Mouse (Mus musculus) liver, embryonic 15.5 days (tissue): ENCODE data around the gene Zc3h18. TPM values are rescaled to one million over a fixed set of nuclear protein-coding genes. Genes with fewer than 3 reads are reported as not detected.

Source experiments
- ATAC-seq: fragments of 200-750 bp; cut with Nextera tagmentation; 2 replicates; pipeline ENCODE4 v1.8.0; 2017; ENCODE audit warnings: moderate number of reproducible peaks, mild to moderate bottlenecking, moderate library complexity; ENCODE audit not compliant: insufficient read depth
- H3K27ac ChIP-seq: fragments of 300-500 bp; sonication (generic); replicated peaks from 2 replicates; pipeline ENCODE4 v1.5.1; 2015; ENCODE audit warnings: mild to moderate bottlenecking, inconsistent platforms
- H3K27me3 ChIP-seq: fragments of 300-500 bp; sonication (generic); 2 replicates; pipeline ENCODE4 v1.6.1; 2015; ENCODE audit warnings: mild to moderate bottlenecking, inconsistent platforms
- H3K36me3 ChIP-seq: fragments of 300-500 bp; sonication (generic); replicated peaks from 2 replicates; pipeline ENCODE4 v1.6.1; 2015; ENCODE audit warnings: moderate library complexity, mild to moderate bottlenecking, inconsistent platforms
- H3K4me1 ChIP-seq: fragments of 300-500 bp; sonication (generic); replicated peaks from 2 replicates; pipeline ENCODE4 v1.6.1; 2015; ENCODE audit warnings: inconsistent platforms
- H3K4me2 ChIP-seq: fragments of 300-500 bp; sonication (generic); 2 replicates; pipeline ENCODE4 v1.6.1; 2015; ENCODE audit warnings: moderate library complexity, mild to moderate bottlenecking, inconsistent platforms
- H3K4me3 ChIP-seq: fragments of 300-500 bp; sonication (generic); replicated peaks from 2 replicates; pipeline ENCODE4 v1.5.1; 2015; ENCODE audit warnings: mild to moderate bottlenecking, inconsistent platforms
- H3K9ac ChIP-seq: fragments of 300-500 bp; sonication (generic); 2 replicates; pipeline ENCODE4 v1.6.1; 2015; ENCODE audit warnings: moderate library complexity, mild to moderate bottlenecking, inconsistent platforms
- H3K9me3 ChIP-seq: fragments of 300-500 bp; sonication (generic); replicated peaks from 2 replicates; pipeline ENCODE4 v1.6.1; 2016; ENCODE audit warnings: inconsistent platforms
- WGBS: fragments of 180-500 bp; shearing (Covaris S2); methylation state at CpG from one replicate; pipeline ENCODE4 v1.1.7; 2015; ENCODE audit warnings: mixed read lengths; ENCODE audit not compliant: insufficient replicate concordance; 5-methylcytosine and 5-hydroxymethylcytosine counted together
- polyA plus RNA-seq: library from polyadenylated mRNA; unstranded; fragments of >200 nt; fragmentation: Nextera tagmentation; extraction: Ambion mirVana; gene quantifications from 2 replicates; pipeline ENCODE4 v1.2.1, GENCODE M21; 2015

Zc3h18 gene
- polyA plus RNA-seq, 1 experiment from 2014 or later, result 23.1 TPM

DNA sequence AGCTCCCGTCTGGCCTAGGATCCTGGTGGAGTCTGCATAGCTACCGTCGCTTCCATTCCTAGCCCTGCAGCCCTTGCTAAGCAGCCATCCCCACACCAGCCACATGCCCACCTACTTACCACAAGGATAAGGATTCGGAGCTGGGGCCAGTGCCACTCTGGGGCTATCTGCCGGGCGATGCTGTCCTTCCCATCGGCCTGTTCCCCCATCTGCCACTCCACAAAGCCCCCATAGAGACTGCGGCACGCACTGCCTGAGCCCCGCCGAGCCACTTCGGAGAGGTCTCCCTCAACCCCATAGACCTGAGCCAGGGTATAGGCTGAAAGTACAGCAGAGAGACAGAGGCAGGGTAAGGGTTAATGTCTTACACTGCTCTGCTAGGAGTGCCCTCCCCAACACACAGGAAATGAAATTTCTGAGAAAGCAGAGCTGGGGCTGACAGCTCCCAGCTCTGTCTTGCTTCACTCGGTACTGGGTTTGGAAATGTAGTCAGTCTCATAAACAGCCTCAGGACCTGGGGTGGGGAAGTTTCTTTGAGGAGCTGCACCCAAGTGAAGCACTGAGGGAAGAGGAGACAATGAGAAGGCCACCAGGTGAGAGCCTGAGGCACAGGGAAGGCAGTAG lies 61.4 kb downstream of the Zc3h18 start:
- H3K27me3 ChIP-seq, result 0 out of 2 replicates have a peak, but pooled peaks cover under 1% of the 10 kb centered on the region
- 65% methylated on average over 13 of the region's 13 CpGs for WGBS
- peak overlapping the region; percentile 13 for H3K4me2 ChIP-seq
- H3K27ac ChIP-seq, result peak overlapping the region; percentile 24; the same call in 1 of the 2 replicates
- H3K4me1 ChIP-seq, result peaks cover 41% of the 10 kb centered on the region
- no peak overlapping the region for H3K9ac ChIP-seq
- H3K36me3 ChIP-seq, result peaks cover 50% of the 10 kb centered on the region
- ATAC-seq, result no peak
- H3K9me3 ChIP-seq, result 0 out of 2 replicates have a peak, but pooled peaks cover 4% of the 10 kb centered on the region
- 0 out of 2 replicates have a peak overlapping the region, but pooled peaks have one; percentile 2 for H3K4me3 ChIP-seq

GRCm38 (mm10) chr8:122439336-122439735 lies 62.9 kb downstream of the Zc3h18 start:
- H3K27me3 ChIP-seq, result no peaks in the 10 kb centered on the region
- ATAC-seq, result no peak
- WGBS, result 85% methylated on average over 16 of the region's 16 CpGs

DNA sequence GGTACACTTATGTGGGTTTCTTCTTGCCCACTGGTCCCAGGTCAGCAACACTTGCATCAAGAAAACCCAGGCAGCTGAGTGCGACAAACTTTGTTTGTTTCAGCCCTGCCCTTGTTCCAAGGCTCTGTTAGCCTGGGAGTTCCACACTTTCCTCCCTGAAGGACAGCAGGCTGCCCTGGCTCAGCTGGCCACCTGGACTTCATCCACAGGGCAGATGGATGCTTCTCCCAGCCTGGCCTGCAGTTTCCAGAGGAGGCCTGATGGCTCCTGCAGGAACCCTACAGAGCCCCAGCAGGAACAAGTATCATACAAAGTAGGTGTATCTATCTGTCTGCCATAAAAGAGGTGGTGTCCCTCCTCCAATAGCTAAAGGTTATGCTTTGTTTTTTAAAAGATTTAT lies 64.9 kb downstream of the Zc3h18 start:
- no peak for ATAC-seq
- Histone ChIP-seq H3K9ac (no peak overlapping the region), H3K4me2 (no peak overlapping the region), H3K27ac (no peak overlapping the region), H3K4me3 (no peak overlapping the region), H3K36me3 (peaks cover 25% of the 10 kb centered on the region), H3K9me3 (no peaks in the 10 kb centered on the region), H3K4me1 (peaks cover 60% of the 10 kb centered on the region), H3K27me3 (no peaks in the 10 kb centered on the region; the same call in 1 of the 2 replicates)
- WGBS, result 93% methylated on average over 1 of the region's 1 CpGs

More at GRCm38 (mm10) chr8:122439336-122439735, 62.9 kb downstream of the Zc3h18 start:
- Histone ChIP-seq H3K9ac (no peak overlapping the region), H3K27ac (no peak overlapping the region), H3K4me1 (peaks cover 43% of the 10 kb centered on the region), H3K36me3 (peaks cover 43% of the 10 kb centered on the region), H3K9me3 (0 out of 2 replicates have a peak, but pooled peaks cover 4% of the 10 kb centered on the region), H3K4me3 (no peak overlapping the region), H3K4me2 (no peak overlapping the region)

GRCm38 (mm10) chr8:122442356-122442755 lies 65.9 kb downstream of the Zc3h18 start:
- Histone ChIP-seq H3K9me3 (no peaks in the 10 kb centered on the region), H3K27ac (no peak overlapping the region), H3K4me3 (peak overlapping the region; percentile 68), H3K4me2 (peak overlapping the region; percentile 96), H3K27me3 (peaks cover 3% of the 10 kb centered on the region; the same call in 1 of the 2 replicates), H3K4me1 (peaks cover 52% of the 10 kb centered on the region), H3K9ac (peak overlapping the region; percentile 62; the same call in 1 of the 2 replicates), H3K36me3 (peaks cover 15% of the 10 kb centered on the region)
- no peak for ATAC-seq
- WGBS, result 48% methylated on average over 7 of the region's 7 CpGs

DNA sequence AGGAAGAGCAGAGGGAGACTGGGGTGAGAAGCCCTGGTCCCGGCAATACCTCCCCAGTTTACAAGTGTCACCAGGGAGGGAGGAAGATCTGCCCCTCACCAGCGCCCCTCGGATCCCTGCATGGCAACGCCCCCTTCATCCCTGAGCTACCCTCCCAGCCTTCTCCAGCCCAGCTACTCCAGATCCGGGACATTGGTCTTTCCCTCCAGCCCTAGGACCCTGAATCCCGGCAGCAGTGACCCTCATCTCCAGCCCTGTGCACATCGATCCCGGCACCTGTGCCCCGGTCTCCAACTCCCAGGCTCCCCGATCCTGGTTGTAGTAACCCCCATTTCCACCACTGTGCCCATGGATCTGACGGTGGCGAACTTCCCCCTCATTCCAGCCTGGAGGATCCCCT lies 66.4 kb downstream of the Zc3h18 start:
- Histone ChIP-seq H3K27ac (peak overlapping the region; percentile 55), H3K4me2 (peak overlapping the region; percentile 96), H3K4me3 (peak overlapping the region; percentile 68), H3K9ac (peak overlapping the region; percentile 62), H3K9me3 (no peaks in the 10 kb centered on the region), H3K36me3 (peaks cover 11% of the 10 kb centered on the region), H3K27me3 (peaks cover 7% of the 10 kb centered on the region; the same call in 1 of the 2 replicates), H3K4me1 (peaks cover 48% of the 10 kb centered on the region)
- no peak for ATAC-seq
- 2% methylated on average over 12 of the region's 12 CpGs for WGBS

GRCm38 (mm10) chr8:122443262-122444006 lies 67.0 kb downstream of the Zc3h18 start, which contains the start of gene Mvd:
TSS of gene Mvd (minus strand) at chr8:122443422.
- Histone ChIP-seq H3K4me1 (peaks cover 41% of the 10 kb centered on the region), H3K9ac (peak within 1 kb of the TSS; percentile 73), H3K36me3 (peaks cover 6% of the 10 kb centered on the region), H3K4me3 (peak within 1 kb of the TSS; percentile 68), H3K27me3 (peaks cover 7% of the 10 kb centered on the region; the same call in 1 of the 2 replicates), H3K4me2 (peak within 1 kb of the TSS; percentile 96), H3K27ac (peak within 1 kb of the TSS; percentile 86), H3K9me3 (no peaks in the 10 kb centered on the region)
- whole genome bisulfite sequencing, result under 1% methylated on average over 47 of the region's 47 CpGs
- ATAC-seq, result peak; percentile 98

GRCm38 (mm10) chr8:122444058-122444748 lies 67.8 kb downstream of the Zc3h18 start:
- Histone ChIP-seq H3K27me3 (peaks cover 7% of the 10 kb centered on the region; the same call in 1 of the 2 replicates), H3K9me3 (no peaks in the 10 kb centered on the region), H3K4me3 (peak overlapping the region; percentile 68), H3K4me2 (peak overlapping the region; percentile 96), H3K36me3 (peaks cover 4% of the 10 kb centered on the region), H3K9ac (peak overlapping the region; percentile 73), H3K4me1 (peaks cover 37% of the 10 kb centered on the region), H3K27ac (peak overlapping the region; percentile 86)
- 10% methylated on average over 19 of the region's 19 CpGs for WGBS
- peak; percentile 22; the same call in 1 of the 2 replicates for ATAC-seq

- Histone ChIP-seq H3K4me2 (no peak overlapping the region), H3K36me3 (no peaks in the 10 kb centered on the region), H3K27ac (no peak overlapping the region), H3K9me3 (no peaks in the 10 kb centered on the region), H3K9ac (no peak overlapping the region), H3K27me3 (peaks cover 13% of the 10 kb centered on the region; the same call in 1 of the 2 replicates), H3K4me1 (peaks cover 34% of the 10 kb centered on the region), H3K4me3 (no peak overlapping the region)
- ATAC-seq, result no peak
- 47% methylated on average over 3 of the region's 3 CpGs for WGBS
Measured at GRCm38 (mm10) chr8:122445203-122445602, 68.8 kb downstream of the Zc3h18 start.

GRCm38 (mm10) chr8:122451161-122451703 lies 74.8 kb downstream of the Zc3h18 start:
- H3K9me3 ChIP-seq, result no peaks in the 10 kb centered on the region
- H3K4me1 ChIP-seq, result peaks cover 18% of the 10 kb centered on the region
- H3K27me3 ChIP-seq, result peaks cover 31% of the 10 kb centered on the region
- H3K9ac ChIP-seq, result no peak overlapping the region
- H3K27ac ChIP-seq, result no peak overlapping the region
- no peak overlapping the region for H3K4me3 ChIP-seq
- no peak for ATAC-seq
- H3K36me3 ChIP-seq, result no peaks in the 10 kb centered on the region
- H3K4me2 ChIP-seq, result no peak overlapping the region
- WGBS, result 54% methylated on average over 7 of the region's 7 CpGs

GRCm38 (mm10) chr8:122452154-122452553 lies 75.7 kb downstream of the Zc3h18 start:
- H3K27ac ChIP-seq, result no peak overlapping the region
- no peak overlapping the region for H3K4me2 ChIP-seq
- H3K27me3 ChIP-seq, result peaks cover 38% of the 10 kb centered on the region

More at GRCm38 (mm10) chr8:122452154-122452553, 75.7 kb downstream of the Zc3h18 start:
- ATAC-seq, result no peak
- H3K4me1 ChIP-seq, result peaks cover 18% of the 10 kb centered on the region
- no peaks in the 10 kb centered on the region for H3K36me3 ChIP-seq
- no peak overlapping the region for H3K9ac ChIP-seq
- no peak overlapping the region for H3K4me3 ChIP-seq
- 80% methylated on average over 10 of the region's 10 CpGs for WGBS
- no peaks in the 10 kb centered on the region for H3K9me3 ChIP-seq
